Mouse (Mus musculus) C2C12 (cell line): ENCODE measurements around the gene Syngr3.

Source experiments
- CEBPB ChIP-seq: IDR thresholded peaks from one replicate; pipeline ENCODE4 v1.6.1; 2011; ENCODE audit warnings: low read depth, mild to moderate bottlenecking, control low read depth, moderate library complexity
- CTCF ChIP-seq: IDR thresholded peaks from one replicate; pipeline ENCODE4 v1.5.1; 2011; ENCODE audit not compliant: control insufficient read depth, insufficient read depth, insufficient read length
- MAX ChIP-seq: IDR thresholded peaks from one replicate; pipeline ENCODE4 v1.6.1; 2011; ENCODE audit warnings: mild to moderate bottlenecking, control low read depth
- MYOD1 ChIP-seq: IDR thresholded peaks from one replicate; pipeline ENCODE4 v1.6.1; 2011; ENCODE audit warnings: low read depth; ENCODE audit not compliant: control insufficient read depth, insufficient read length
- MYOG ChIP-seq: IDR thresholded peaks from one replicate; pipeline ENCODE4 v1.6.1; 2011; ENCODE audit not compliant: control insufficient read depth, insufficient read length; ENCODE audit errors: extremely low read depth

DNA sequence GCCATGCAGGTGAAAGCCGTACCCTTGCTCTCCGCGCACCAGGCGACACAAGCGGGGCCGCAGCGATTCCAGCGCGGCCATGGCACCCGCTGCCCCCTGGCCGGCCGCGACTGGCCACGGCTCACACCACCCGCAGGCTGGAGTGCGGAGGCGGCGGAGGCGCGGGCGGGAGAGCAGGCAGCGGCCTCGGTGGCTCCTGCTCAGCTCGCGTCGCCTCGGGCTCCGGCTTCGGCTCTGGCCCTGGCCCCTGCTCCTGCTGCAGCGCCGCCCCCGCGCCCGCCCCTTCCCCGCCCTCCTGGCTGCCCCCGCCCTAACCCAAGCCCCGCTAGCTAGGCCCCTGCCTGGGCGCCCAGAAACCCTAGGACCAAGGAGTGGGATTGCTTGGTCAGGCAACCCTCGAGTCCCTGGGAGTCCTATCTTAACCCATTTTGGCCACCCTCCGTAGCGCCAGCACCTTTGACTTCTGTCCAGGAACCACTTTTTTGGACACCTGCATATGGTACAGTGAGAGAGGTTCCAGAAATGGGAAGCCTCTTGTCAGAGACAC lies 39.6 kb downstream of the Syngr3 start, which contains the start of gene Slc9a3r2:
- no peak for TF ChIP-seq CTCF
- TF ChIP-seq CEBPB: no peak
- TF ChIP-seq MYOG: no peak
- no peak for TF ChIP-seq MAX
- TF ChIP-seq MYOD1: no peak
